Mouse (Mus musculus): Measurements from ENCODE around the gene Plekho2. TPM values are rescaled to one million over a fixed set of nuclear protein-coding genes. Genes with fewer than 3 reads are reported as not detected.

The Plekho2 gene
- polyA plus RNA-seq, 1 experiment from 2014 or later, result 7.6 TPM

DNA sequence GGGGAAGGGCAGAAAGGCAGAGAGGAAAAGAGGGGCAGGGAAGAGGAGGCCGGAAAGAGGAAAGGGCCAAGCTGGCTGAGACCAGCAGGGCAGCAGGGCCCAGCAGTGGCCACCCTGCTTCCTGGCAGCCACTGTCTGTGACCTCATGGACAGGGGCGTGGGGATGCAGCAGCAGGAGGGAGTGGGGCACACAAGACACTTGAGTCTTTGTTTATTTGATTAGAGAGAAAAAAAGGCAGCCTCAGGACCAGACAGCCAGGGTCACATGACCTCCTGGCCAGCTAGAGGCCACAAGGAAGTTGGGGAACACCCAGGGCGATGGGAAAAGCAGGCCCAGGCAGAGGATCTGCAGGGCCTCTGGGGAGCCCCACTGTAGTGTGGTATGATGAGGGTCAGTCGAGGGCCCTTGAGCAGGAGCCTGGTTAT is 17.7 kb downstream of the Plekho2 start:
- H3K36me3 ChIP-seq, result peaks cover 39% of the 10 kb centered on the region
- peak overlapping the region; percentile 31; the same call in 1 of the 2 replicates for H3K27ac ChIP-seq
- peaks cover 19% of the 10 kb centered on the region for H3K4me1 ChIP-seq (replicated peaks)
- H3K27me3 ChIP-seq, result no peaks in the 10 kb centered on the region
- H3K4me2 ChIP-seq, result no peak overlapping the region
- 0 out of 2 replicates have a peak overlapping the region, but pooled peaks have one; percentile 20 for H3K9ac ChIP-seq
- 31% methylated on average over 4 of the region's 4 CpGs for WGBS
- ATAC-seq (ENCODE audit: low FRiP score), result no peak
- no peak overlapping the region for H3K4me3 ChIP-seq
- H3K9me3 ChIP-seq, result no peaks in the 10 kb centered on the region

DNA sequence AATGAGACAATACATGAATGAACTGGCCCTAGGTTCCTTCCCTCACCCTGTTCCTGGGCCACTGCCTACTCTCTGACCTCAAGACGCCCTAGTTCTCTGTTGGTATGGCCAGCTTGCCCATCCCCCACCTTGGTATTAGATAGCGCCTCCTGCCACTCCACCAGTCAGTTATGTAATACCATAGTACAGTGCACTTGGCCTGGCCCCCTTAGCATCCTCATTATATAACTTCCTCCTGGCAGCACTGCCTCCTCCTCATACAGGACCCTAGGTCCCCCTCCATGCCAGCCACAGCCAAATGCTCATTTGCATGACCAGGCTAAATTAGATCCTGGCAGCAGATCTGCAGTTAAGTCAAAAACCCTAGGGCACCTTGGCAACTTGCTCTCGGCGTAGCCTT is 18.8 kb downstream of the Plekho2 start:
- WGBS, result 90% methylated on average over 4 of the region's 4 CpGs
- ATAC-seq (ENCODE audit: low FRiP score), result no peak

DNA sequence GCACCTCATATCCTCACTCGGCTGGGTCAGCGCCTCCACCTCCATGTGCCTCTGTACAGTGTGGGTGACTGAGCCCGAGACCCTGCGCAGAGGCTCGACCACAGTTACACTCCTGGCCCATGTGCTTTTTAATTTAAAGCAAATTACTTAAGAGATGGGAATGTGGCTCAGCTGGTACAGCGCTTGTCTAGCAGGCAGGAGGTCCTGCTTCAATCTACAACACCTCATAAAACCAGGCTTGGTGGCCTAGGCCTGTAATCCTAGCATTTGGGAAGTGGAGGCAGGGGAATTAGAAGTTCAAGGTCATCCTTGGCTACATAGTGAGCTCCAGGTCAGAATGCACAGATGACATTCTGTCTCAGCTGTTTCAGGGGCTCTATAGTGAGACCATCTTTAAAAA is 21.0 kb downstream of the Plekho2 start:
- Histone ChIP-seq H3K36me3 (peaks cover 43% of the 10 kb centered on the region), H3K9ac (no peak overlapping the region), H3K4me3 (no peak overlapping the region), H3K4me2 (no peak overlapping the region), H3K4me1 (replicated peaks) (peaks cover 36% of the 10 kb centered on the region), H3K9me3 (no peaks in the 10 kb centered on the region), H3K27ac (no peak overlapping the region), H3K27me3 (no peaks in the 10 kb centered on the region)
- ATAC-seq (ENCODE audit: low FRiP score), result no peak
- 87% methylated on average over 6 of the region's 6 CpGs for WGBS

More for the DNA sequence above, 18.8 kb downstream of the Plekho2 start:
- no peaks in the 10 kb centered on the region for H3K27me3 ChIP-seq
- no peak overlapping the region for H3K9ac ChIP-seq
- H3K4me3 ChIP-seq, result no peak overlapping the region
- peaks cover 44% of the 10 kb centered on the region for H3K36me3 ChIP-seq
- H3K27ac ChIP-seq, result no peak overlapping the region
- no peak overlapping the region for H3K4me2 ChIP-seq
- H3K9me3 ChIP-seq, result no peaks in the 10 kb centered on the region
- H3K4me1 ChIP-seq (replicated peaks), result peaks cover 19% of the 10 kb centered on the region

DNA sequence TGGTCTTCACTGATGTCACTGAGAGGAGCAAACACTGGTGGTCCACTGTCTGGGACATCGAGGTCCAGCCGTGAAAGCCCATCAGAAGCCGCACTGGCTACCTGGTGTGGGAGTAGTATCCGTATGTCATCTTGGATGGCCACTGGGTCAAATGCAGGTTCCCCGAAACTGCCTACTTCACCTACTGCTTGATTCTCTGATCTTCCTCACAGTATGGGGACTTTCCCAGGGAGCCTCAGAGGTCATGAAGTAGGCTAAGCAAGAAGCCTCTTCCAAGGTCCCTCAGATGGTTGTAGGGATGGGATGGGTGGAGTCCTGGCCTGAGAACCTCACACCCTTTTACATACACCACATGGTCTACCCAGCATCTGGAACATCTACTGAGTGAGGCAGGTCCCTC is 22.9 kb downstream of the Plekho2 start:
- H3K9me3 ChIP-seq, result no peaks in the 10 kb centered on the region
- no peak overlapping the region for H3K4me2 ChIP-seq
- H3K27ac ChIP-seq, result no peak overlapping the region
- peaks cover 29% of the 10 kb centered on the region for H3K4me1 ChIP-seq (replicated peaks)
- WGBS, result 98% methylated on average over 5 of the region's 5 CpGs
- H3K27me3 ChIP-seq, result no peaks in the 10 kb centered on the region
- H3K9ac ChIP-seq, result no peak overlapping the region
- peaks cover 32% of the 10 kb centered on the region for H3K36me3 ChIP-seq
- H3K4me3 ChIP-seq, result no peak overlapping the region
- ATAC-seq (ENCODE audit: low FRiP score), result no peak

DNA sequence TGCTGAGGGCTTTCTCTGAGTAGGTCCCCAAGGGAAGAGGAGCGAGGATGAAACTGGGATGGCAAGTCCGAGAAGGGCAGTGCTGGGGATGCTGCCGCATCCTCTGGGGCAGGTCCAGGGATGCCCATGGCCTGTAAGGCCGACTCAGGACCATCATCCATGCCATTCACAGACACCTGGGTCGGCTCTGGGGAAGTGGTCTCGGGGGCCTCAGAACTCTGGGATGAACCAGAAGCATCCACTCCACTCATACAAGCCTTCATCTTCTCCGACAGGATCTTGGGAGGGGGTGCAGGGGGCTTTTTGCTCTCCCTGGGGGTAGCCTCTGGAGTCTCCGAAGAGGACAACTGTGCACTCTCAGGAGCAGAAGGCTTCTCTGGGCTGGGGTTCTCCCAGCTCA is 23.5 kb downstream of the Plekho2 start:
- H3K4me2 ChIP-seq, result no peak overlapping the region
- H3K27ac ChIP-seq, result no peak overlapping the region
- H3K9me3 ChIP-seq, result no peaks in the 10 kb centered on the region
- H3K9ac ChIP-seq, result no peak overlapping the region
- 97% methylated on average over 8 of the region's 8 CpGs for WGBS
- peaks cover 32% of the 10 kb centered on the region for H3K36me3 ChIP-seq
- ATAC-seq (ENCODE audit: low FRiP score), result no peak
- H3K4me3 ChIP-seq, result no peak overlapping the region
- peaks cover 25% of the 10 kb centered on the region for H3K4me1 ChIP-seq (replicated peaks)
- H3K27me3 ChIP-seq, result no peaks in the 10 kb centered on the region

DNA sequence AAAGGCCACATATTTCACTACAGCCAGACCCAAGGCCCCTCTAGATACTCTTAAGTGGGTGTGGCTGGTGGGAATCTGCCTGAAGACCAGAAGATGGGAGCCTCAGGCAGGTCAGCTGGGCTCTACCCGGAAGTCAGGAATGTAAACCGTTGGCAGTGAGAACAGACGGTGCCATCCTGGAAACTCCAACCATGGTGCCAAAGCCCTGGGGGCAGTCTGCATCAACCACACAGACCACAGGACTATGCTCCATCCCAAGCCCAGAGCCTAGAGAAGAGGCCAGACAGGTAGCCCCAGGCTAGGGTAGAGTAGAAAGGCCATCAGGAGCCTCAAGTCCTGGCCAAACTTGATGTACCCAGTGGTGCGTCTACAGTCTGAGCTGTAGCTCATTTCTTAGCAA is 24.2 kb downstream of the Plekho2 start:
- Histone ChIP-seq H3K27me3 (no peaks in the 10 kb centered on the region), H3K9ac (no peak overlapping the region), H3K27ac (no peak overlapping the region), H3K4me3 (no peak overlapping the region), H3K36me3 (peaks cover 32% of the 10 kb centered on the region), H3K4me1 (replicated peaks) (peaks cover 27% of the 10 kb centered on the region), H3K9me3 (no peaks in the 10 kb centered on the region), H3K4me2 (no peak overlapping the region)
- 91% methylated on average over 4 of the region's 4 CpGs for WGBS
- no peak for ATAC-seq (ENCODE audit: low FRiP score)

DNA sequence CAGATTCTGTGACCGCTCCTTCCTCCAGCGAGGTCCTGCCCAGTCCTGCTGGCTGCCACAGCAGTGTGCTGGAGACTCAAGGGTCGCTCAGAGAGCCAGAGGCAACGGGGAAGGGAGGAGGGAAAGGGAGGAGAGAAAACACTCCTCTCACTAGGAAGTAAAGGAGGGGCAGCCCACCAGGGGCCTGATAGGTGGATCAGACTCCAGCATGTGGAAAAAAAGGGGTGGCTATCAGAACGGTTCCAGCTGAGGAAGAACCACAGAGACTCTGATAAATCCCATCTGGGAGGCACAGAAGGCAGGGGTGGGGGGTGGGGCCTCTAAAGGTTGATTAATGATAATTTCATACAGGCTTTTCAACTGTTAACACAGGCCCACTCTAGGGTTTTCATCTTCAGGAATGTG is 24.8 kb downstream of the Plekho2 start:
- Histone ChIP-seq H3K4me3 (no peak overlapping the region), H3K27me3 (no peaks in the 10 kb centered on the region), H3K36me3 (peaks cover 32% of the 10 kb centered on the region), H3K4me2 (no peak overlapping the region), H3K4me1 (replicated peaks) (peaks cover 30% of the 10 kb centered on the region), H3K9ac (peak overlapping the region; percentile 46; the same call in 1 of the 2 replicates), H3K9me3 (no peaks in the 10 kb centered on the region), H3K27ac (no peak overlapping the region)
- WGBS, result 13% methylated on average over 5 of the region's 5 CpGs
- no peak for ATAC-seq (ENCODE audit: low FRiP score)

DNA sequence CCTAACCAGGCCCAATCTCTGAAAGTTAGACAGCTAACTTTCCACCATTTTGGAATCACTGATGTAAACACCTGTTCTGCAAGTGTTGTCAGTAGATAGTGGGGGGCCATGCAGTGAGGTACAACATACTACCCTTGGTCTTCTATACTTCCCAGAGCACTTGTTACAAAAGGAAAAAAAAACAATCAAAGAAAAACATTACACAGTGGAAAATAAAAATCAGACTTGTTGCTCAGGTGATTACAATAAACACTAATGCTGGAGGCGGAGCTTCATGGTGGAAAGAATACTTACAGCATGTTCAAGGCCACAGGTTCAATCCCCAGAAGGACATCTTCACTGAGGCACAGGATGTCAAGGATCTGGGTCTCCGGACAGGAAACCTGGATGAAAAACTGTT is 27.1 kb downstream of the Plekho2 start:
- ATAC-seq (ENCODE audit: low FRiP score), result no peak
- Histone ChIP-seq H3K36me3 (peaks cover 21% of the 10 kb centered on the region), H3K4me3 (no peak overlapping the region), H3K4me2 (no peak overlapping the region), H3K9ac (no peak overlapping the region), H3K27me3 (no peaks in the 10 kb centered on the region), H3K27ac (no peak overlapping the region), H3K4me1 (replicated peaks) (peaks cover 50% of the 10 kb centered on the region), H3K9me3 (no peaks in the 10 kb centered on the region)
- WGBS, result 96% methylated on average over 2 of the region's 2 CpGs

DNA sequence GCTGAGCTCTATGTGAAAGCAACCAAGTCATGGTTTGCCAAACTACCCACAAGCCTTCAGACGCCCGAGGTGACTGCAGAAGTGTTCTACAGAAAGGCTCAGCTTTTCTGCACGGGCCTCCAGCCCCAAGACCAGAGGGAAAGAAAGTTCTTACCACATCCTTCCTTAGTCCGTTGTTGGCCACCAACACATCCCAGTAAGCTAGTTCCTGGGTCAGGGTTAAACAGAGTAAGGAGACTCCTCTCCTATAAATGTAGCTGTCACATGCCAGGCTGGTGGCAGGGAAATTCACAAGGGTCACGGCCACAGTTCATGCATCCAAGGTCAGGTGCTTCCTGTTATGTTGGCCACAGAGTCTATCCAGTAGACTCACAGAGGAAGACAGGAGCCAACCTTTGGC is 27.7 kb downstream of the Plekho2 start:
- H3K27ac ChIP-seq, result no peak overlapping the region
- no peak overlapping the region for H3K9ac ChIP-seq
- H3K9me3 ChIP-seq, result no peaks in the 10 kb centered on the region
- no peak for ATAC-seq (ENCODE audit: low FRiP score)
- peaks cover 16% of the 10 kb centered on the region for H3K36me3 ChIP-seq
- 88% methylated on average over 5 of the region's 5 CpGs for WGBS
- no peak overlapping the region for H3K4me3 ChIP-seq
- H3K4me2 ChIP-seq, result no peak overlapping the region
- peaks cover 52% of the 10 kb centered on the region for H3K4me1 ChIP-seq (replicated peaks)
- no peaks in the 10 kb centered on the region for H3K27me3 ChIP-seq

DNA sequence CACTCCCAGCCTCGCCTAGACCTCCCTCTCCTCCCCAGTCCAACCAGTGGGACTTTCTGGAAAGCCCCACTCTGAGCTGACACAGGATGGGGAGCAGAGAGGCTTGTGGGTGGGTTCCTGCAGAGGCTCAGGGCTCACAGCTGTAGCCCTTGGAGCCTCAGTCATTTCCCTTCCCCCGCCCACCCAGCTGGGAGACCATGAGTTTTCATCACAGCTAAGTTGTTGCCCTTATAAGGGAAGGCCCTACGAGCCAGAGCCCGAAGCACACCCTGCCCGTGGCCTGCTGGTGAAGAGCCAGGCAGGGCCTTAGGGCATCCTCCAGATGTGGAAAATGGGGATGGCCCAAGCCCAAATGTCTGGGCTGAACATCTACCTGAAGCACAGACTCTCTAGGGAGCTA is 28.8 kb downstream of the Plekho2 start:
- Histone ChIP-seq H3K4me3 (no peak overlapping the region), H3K36me3 (peaks cover 5% of the 10 kb centered on the region; the same call in 1 of the 2 replicates), H3K9me3 (no peaks in the 10 kb centered on the region), H3K9ac (no peak overlapping the region), H3K4me1 (replicated peaks) (peaks cover 57% of the 10 kb centered on the region), H3K27ac (peak overlapping the region; percentile 40; the same call in 1 of the 2 replicates), H3K4me2 (no peak overlapping the region), H3K27me3 (no peaks in the 10 kb centered on the region)
- no peak for ATAC-seq (ENCODE audit: low FRiP score)
- 40% methylated on average over 5 of the region's 5 CpGs for WGBS

DNA sequence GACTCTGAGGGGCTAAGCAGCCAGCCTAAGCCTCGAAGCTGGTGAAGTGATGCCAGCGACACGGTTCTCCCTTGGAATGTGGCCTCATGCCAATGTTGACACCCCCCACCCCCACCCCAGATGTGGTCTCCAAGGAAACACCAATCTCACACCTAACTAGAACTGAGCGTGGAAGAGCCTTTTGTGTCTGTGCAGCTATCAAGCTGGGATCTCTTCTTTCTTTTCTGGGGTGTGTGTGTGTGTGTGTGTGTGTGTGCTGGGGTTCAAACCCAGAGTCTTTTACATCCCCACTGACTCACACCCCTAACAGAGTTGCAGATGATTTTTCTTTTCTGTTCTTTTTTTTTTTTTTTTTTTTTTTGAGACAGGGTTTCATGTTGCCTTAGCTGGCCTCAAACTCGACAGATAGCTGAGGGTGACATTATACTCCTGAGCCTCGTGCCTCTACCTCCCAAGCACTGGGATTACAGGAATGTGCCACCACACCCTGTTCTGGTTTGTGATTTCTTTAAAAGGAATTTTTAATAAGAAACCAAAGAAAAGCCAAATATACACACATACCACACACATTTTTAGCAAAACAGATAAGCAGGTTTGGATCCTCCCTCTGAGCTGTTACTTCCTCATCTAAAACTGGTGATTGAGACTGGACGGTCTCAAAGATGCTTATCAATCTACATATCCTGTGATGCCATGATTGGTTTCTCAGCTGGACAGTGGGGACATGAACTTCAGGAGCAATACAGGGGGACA is 29.6 kb downstream of the Plekho2 start:
- Histone ChIP-seq H3K27me3 (no peaks in the 10 kb centered on the region), H3K9ac (no peak overlapping the region), H3K4me3 (no peak overlapping the region), H3K9me3 (no peaks in the 10 kb centered on the region), H3K27ac (peak overlapping the region; percentile 40), H3K4me2 (no peak overlapping the region), H3K36me3 (no peaks in the 10 kb centered on the region), H3K4me1 (replicated peaks) (peaks cover 57% of the 10 kb centered on the region)
- ATAC-seq (ENCODE audit: low FRiP score), result no peak
- 28% methylated on average over 7 of the region's 7 CpGs for WGBS

DNA sequence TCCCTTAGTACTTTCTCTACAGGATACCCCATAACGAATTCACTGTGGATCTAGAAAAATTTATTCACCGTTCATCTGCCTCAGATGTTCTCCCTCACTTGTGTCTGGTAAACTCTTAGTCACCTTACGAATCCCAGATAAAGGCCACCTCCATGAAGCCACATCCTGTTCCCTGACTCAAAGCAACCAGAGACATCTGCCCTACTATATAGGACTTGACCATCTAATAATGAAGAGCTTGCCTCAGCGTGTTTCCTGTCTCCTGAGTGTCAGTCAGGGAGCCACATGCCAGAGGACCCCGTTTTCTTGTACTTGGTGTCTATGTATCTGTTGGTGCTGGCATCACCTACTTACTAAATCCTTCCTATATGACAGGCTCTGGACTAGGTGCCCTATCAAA is 30.2 kb downstream of the Plekho2 start:
- H3K36me3 ChIP-seq, result no peaks in the 10 kb centered on the region
- H3K27ac ChIP-seq, result no peak overlapping the region
- H3K27me3 ChIP-seq, result no peaks in the 10 kb centered on the region
- no peak overlapping the region for H3K4me2 ChIP-seq
- no peak overlapping the region for H3K4me3 ChIP-seq
- no peak for ATAC-seq (ENCODE audit: low FRiP score)
- H3K9ac ChIP-seq, result no peak overlapping the region
- no peaks in the 10 kb centered on the region for H3K9me3 ChIP-seq
- 90% methylated on average over 5 of the region's 5 CpGs for WGBS
- H3K4me1 ChIP-seq (replicated peaks), result peaks cover 51% of the 10 kb centered on the region

DNA sequence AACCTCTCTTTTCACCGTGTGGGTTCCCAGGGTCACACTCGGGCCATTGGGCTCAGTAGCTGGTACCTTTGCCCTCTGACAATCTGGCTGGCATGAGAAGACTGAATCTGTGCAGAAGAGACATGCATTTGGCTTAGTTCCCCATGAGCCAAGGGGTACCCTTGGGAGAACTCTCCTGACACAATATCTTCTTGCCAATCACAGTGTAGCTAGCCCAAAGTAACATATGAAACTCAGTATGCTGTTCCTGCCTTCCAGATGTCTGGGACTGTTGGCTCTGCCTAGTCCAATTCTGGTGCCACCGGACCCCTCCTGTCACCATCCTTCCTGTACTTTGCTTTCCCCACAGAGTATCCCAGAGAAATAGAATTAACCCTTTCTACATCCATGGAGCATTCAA is 30.7 kb downstream of the Plekho2 start:
- no peak overlapping the region for H3K27ac ChIP-seq
- peaks cover 46% of the 10 kb centered on the region for H3K4me1 ChIP-seq (replicated peaks)
- H3K27me3 ChIP-seq, result no peaks in the 10 kb centered on the region
- no peak overlapping the region for H3K4me3 ChIP-seq
- H3K4me2 ChIP-seq, result no peak overlapping the region
- 71% methylated on average over 3 of the region's 3 CpGs for WGBS
- no peaks in the 10 kb centered on the region for H3K36me3 ChIP-seq
- H3K9ac ChIP-seq, result no peak overlapping the region
- H3K9me3 ChIP-seq, result no peaks in the 10 kb centered on the region
- ATAC-seq (ENCODE audit: low FRiP score), result no peak
